Mouse (Mus musculus) cerebellum, adult 18-20 months (tissue): ENCODE measurements around the gene H2afj.
A peak's percentile ranks its signal among the peaks of the same experiment; 100 is the strongest.
"Not testable (repeated sequence)": the region's sequence is repeated elsewhere in the genome, so short reads cannot be mapped to it uniquely, and the experiment has no call there.

ENCODE experiments used
- DNase-seq, 2 experiments: peaks; one replicate each; pipeline ENCODE4 v3.0.0; 2021

The H2afj gene

GRCm38 (mm10) chr6:136808014-136808417, at the start of gene H2afj:
TSS of gene H2afj (plus strand) at chr6:136808244.
- DNase-seq = peak; percentile 97 to 98

- no peak for DNase-seq
Observed at GRCm38 (mm10) chr6:136763912-136764311, 44.1 kb upstream of the H2afj start.

- DNase-seq = no peak
Observed at GRCm38 (mm10) chr6:136769143-136769542, 38.9 kb upstream of the H2afj start.

- no peak for DNase-seq
Observed at GRCm38 (mm10) chr6:136769859-136770258, 38.2 kb upstream of the H2afj start.

GRCm38 (mm10) chr6:136776392-136776791, 31.7 kb upstream of the H2afj start:
- no peak for DNase-seq

GRCm38 (mm10) chr6:136781377-136781986, 26.6 kb upstream of the H2afj start, which contains the start of gene Gucy2c:
TSS of gene Gucy2c (minus strand) at chr6:136781765.
- no peak for DNase-seq

GRCm38 (mm10) chr6:136782146-136782545, 25.9 kb upstream of the H2afj start:
- no peak for DNase-seq

GRCm38 (mm10) chr6:136782761-136783160, 25.3 kb upstream of the H2afj start:
- DNase-seq = no peak

GRCm38 (mm10) chr6:136789391-136789971, 18.6 kb upstream of the H2afj start:
- no peak for DNase-seq

GRCm38 (mm10) chr6:136792884-136793758, 14.9 kb upstream of the H2afj start:
- no peak for DNase-seq

GRCm38 (mm10) chr6:136793831-136794525, 14.1 kb upstream of the H2afj start:
- DNase-seq = no peak

- DNase-seq = no peak
Observed at GRCm38 (mm10) chr6:136795110-136795509, 12.9 kb upstream of the H2afj start.

- DNase-seq = no peak
Observed at GRCm38 (mm10) chr6:136795850-136796249, 12.2 kb upstream of the H2afj start.

GRCm38 (mm10) chr6:136797874-136798693, 10.0 kb upstream of the H2afj start:
- not testable (repeated sequence) for DNase-seq

GRCm38 (mm10) chr6:136800710-136801109, 7.3 kb upstream of the H2afj start:
- DNase-seq = no peak

- DNase-seq = no peak
Observed at GRCm38 (mm10) chr6:136801274-136801673, 6.8 kb upstream of the H2afj start.

- DNase-seq = no peak
Observed at GRCm38 (mm10) chr6:136803093-136803738, 4.8 kb upstream of the H2afj start.

GRCm38 (mm10) chr6:136803739-136804633, 4.1 kb upstream of the H2afj start, which contains the start of gene Hist4h4:
TSS of gene Hist4h4 (minus strand) at chr6:136804415.
- DNase-seq = peak; percentile 92 to 97

- no peak for DNase-seq
Observed at GRCm38 (mm10) chr6:136804705-136805408, 3.2 kb upstream of the H2afj start.

- DNase-seq = no peak
Observed at GRCm38 (mm10) chr6:136805409-136805775, 2.7 kb upstream of the H2afj start.
